Comparison of ENCODE assay signal across 8 mouse cellular contexts in the genomic region with DNA sequence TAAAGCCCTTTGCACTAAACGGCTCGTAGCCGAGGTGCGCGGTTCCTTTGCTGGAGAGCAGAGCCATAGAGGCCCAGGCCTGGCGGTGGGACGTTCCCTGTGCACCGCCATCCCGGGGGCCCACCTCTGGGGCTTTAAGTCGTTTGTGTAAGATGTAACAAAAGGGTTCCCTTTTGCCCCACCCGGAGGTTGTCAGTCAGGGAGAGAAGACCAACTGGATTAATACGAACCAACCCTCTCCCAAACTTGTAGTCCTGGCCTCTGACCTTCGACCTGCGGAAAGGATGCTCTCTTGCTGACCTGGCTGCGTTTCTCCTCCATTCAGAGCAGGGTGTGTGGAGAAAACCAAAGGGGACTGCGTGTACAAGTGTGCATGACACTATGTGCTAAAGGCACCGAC. TPM values are rescaled to one million over a fixed set of nuclear protein-coding genes. Genes with fewer than 3 reads are reported as not detected.
DNase-seq lines count a peak whose midpoint lies in the region; ATAC-seq and TF ChIP-seq lines count a peak whose summit lies in the region.

No protein-coding gene starts in this region.

- peak; percentile 91 for DNase-seq in heart, adult 11 months
- DNase-seq in heart, adult 9 months (ENCODE audit: low spot score in 2 of 2): no peak
- peak; percentile 72 for DNase-seq in forebrain, embryonic 11.5 days (ENCODE audit: low spot score)
- no peak for DNase-seq in urinary bladder, adult 2 months (ENCODE audit: low spot score)
- DNase-seq in testis, postnatal 14 days (ENCODE audit: low spot score): no peak
- no peak for DNase-seq in left cerebral cortex, postnatal 25 days (ENCODE audit: low spot score in 2 of 2)

- H3K79me2 ChIP-seq in C2C12 (ENCODE audit: control insufficient read depth, insufficient read depth): no peaks in the 10 kb centered on the region

- H3K4me3 ChIP-seq in C2C12 (ENCODE audit: insufficient read depth, poor library complexity, severe bottlenecking): peak overlapping the region; percentile 26
- peak overlapping the region; percentile 15 for H3K4me3 ChIP-seq in forebrain, embryonic 11.5 days (ENCODE audit: low read depth, low read length)
- H3K4me3 ChIP-seq in liver, embryonic 12.5 days: peak overlapping the region; percentile 35; the same call in 1 of the 2 replicates

- H3K27ac ChIP-seq in forebrain, embryonic 11.5 days (ENCODE audit: low read depth, low read length): no peak overlapping the region
- no peak overlapping the region for H3K27ac ChIP-seq in liver, embryonic 12.5 days

- no peak overlapping the region; the same call in 1 of the 2 replicates for H3K9ac ChIP-seq in forebrain, embryonic 11.5 days (ENCODE audit: low read length)
- no peak overlapping the region for H3K9ac ChIP-seq in liver, embryonic 12.5 days

- WGBS in forebrain, embryonic 11.5 days: under 1% methylated on average over 17 of the region's 17 CpGs
- 3% methylated on average over 17 of the region's 17 CpGs for WGBS in liver, embryonic 12.5 days (ENCODE audit: insufficient replicate concordance)

- H3K9me3 ChIP-seq in forebrain, embryonic 11.5 days (ENCODE audit: control insufficient read depth, low read length): no peaks in the 10 kb centered on the region
- H3K9me3 ChIP-seq in liver, embryonic 12.5 days (replicated peaks): no peaks in the 10 kb centered on the region

- H3ac ChIP-seq in C2C12 (ENCODE audit: control insufficient read depth, insufficient read length, low read depth): peak overlapping the region; percentile 54

- intact Hi-C loops in left cerebral cortex, postnatal 25 days (cut with DNase I): no loop called here

- no peak for TF ChIP-seq CTCF in C2C12 (IDR thresholded peaks at IDR 0.05; ENCODE audit: control insufficient read depth, insufficient read depth, insufficient read length)

- H3K4me1 ChIP-seq in forebrain, embryonic 11.5 days (replicated peaks; ENCODE audit: control insufficient read depth, insufficient read depth, low read length): peaks cover 30% of the 10 kb centered on the region
- H3K4me1 ChIP-seq in liver, embryonic 12.5 days: peaks cover 40% of the 10 kb centered on the region

- H3K36me3 ChIP-seq in C2C12 (ENCODE audit: control insufficient read depth, insufficient read depth): no peaks in the 10 kb centered on the region
- no peaks in the 10 kb centered on the region for H3K36me3 ChIP-seq in forebrain, embryonic 11.5 days (ENCODE audit: control insufficient read depth, insufficient read depth, low read length)
- H3K36me3 ChIP-seq in liver, embryonic 12.5 days: no peaks in the 10 kb centered on the region

- peaks cover 11% of the 10 kb centered on the region for H3K27me3 ChIP-seq in C2C12 (ENCODE audit: control insufficient read depth, insufficient read depth, insufficient read length)
- peaks cover 57% of the 10 kb centered on the region for H3K27me3 ChIP-seq in forebrain, embryonic 11.5 days (ENCODE audit: control insufficient read depth, insufficient read depth, low read length)
- peaks cover 99% of the 10 kb centered on the region for H3K27me3 ChIP-seq in liver, embryonic 12.5 days (replicated peaks)

- ATAC-seq in forebrain, embryonic 11.5 days (replicated peaks; ENCODE audit: low FRiP score): no peak; the same call in 1 of the 2 replicates
- ATAC-seq in liver, embryonic 12.5 days: no peak

- H3K4me2 ChIP-seq in forebrain, embryonic 11.5 days (ENCODE audit: low read depth, low read length, severe bottlenecking): peak overlapping the region; percentile 37
- H3K4me2 ChIP-seq in liver, embryonic 12.5 days: peak overlapping the region; percentile 52

- no peaks in the 10 kb centered on the region for H3K79me3 ChIP-seq in C2C12 (ENCODE audit: low read depth)

TF ChIP-seq in C2C12, 6 proteins besides CTCF, POLR2A, EP300 and RAD21:
- TF ChIP-seq MYOD1 (IDR thresholded peaks at IDR 0.05; ENCODE audit: control insufficient read depth, insufficient read length, low read depth) (no peak), MAX (IDR thresholded peaks at IDR 0.05) (no peak), CEBPB (IDR thresholded peaks at IDR 0.05; ENCODE audit: low read depth) (no peak), FOSL1 (IDR thresholded peaks at IDR 0.05; ENCODE audit: insufficient read depth, low read length, poor library complexity, severe bottlenecking) (no peak), USF1 (IDR thresholded peaks at IDR 0.05; ENCODE audit: low read depth) (no peak), MYOG (IDR thresholded peaks at IDR 0.05; ENCODE audit: control insufficient read depth, extremely low read depth, insufficient read length) (no peak)
TF ChIP-seq in C2C12: peak in this region for 0.

RNA-seq across cellular contexts. Expression of a gene that starts 5.7 kb away (rescaled TPM):
- polyA plus RNA-seq in C2C12 (2012; fragmentation: generic; extraction: Trizol): 7.8 TPM
- 0.20 and 0.31 TPM in 2 replicates for polyA plus RNA-seq in forebrain, embryonic 11.5 days (2014; fragmentation: Nextera tagmentation; extraction: Ambion mirVana)
- 0.18 and 0.35 TPM in 2 replicates for polyA plus RNA-seq in liver, embryonic 12.5 days (2016; fragmentation: Nextera tagmentation; extraction: Ambion mirVana)
- 24.9 and 25.1 TPM in 2 replicates for polyA plus RNA-seq in urinary bladder, adult 2 months (2012; rRNA removed)
- 1 to 10 TPM; 1.9 to 2.2 TPM for total RNA-seq in left cerebral cortex, postnatal 25 days (2021)

RNA-seq across cellular contexts. Expression of a gene that starts 33.4 kb away (rescaled TPM):
- 29.2 TPM for polyA plus RNA-seq in C2C12 (2012; fragmentation: generic; extraction: Trizol)
- 15.4 and 18.7 TPM in 2 replicates for polyA plus RNA-seq in forebrain, embryonic 11.5 days (2014; fragmentation: Nextera tagmentation; extraction: Ambion mirVana)
- 4.1 TPM in 2 replicates for polyA plus RNA-seq in liver, embryonic 12.5 days (2016; fragmentation: Nextera tagmentation; extraction: Ambion mirVana)
- 46.3 and 51.2 TPM in 2 replicates for polyA plus RNA-seq in urinary bladder, adult 2 months (2012; rRNA removed)
- total RNA-seq in left cerebral cortex, postnatal 25 days (2021): 100 to 1,000 TPM; 107 to 129 TPM

RNA-seq across cellular contexts. Expression of a gene that starts 35.2 kb away (rescaled TPM):
- polyA plus RNA-seq in C2C12 (2012; fragmentation: generic; extraction: Trizol): 0.14 TPM
- polyA plus RNA-seq in forebrain, embryonic 11.5 days (2014; fragmentation: Nextera tagmentation; extraction: Ambion mirVana): 0.61 and 0.63 TPM in 2 replicates
- polyA plus RNA-seq in liver, embryonic 12.5 days (2016; fragmentation: Nextera tagmentation; extraction: Ambion mirVana): not detected in 2 replicates
- polyA plus RNA-seq in urinary bladder, adult 2 months (2012; rRNA removed): 0.99 and 1.1 TPM in 2 replicates
- 1 to 10 TPM; 4.2 to 4.6 TPM for total RNA-seq in left cerebral cortex, postnatal 25 days (2021)

Comparison
In these comparisons a context has a peak if more than half of its experiments do, and no peak if none do; other contexts are left out.
1. DNase-seq: peak in heart, adult 11 months (single experiment) and forebrain, embryonic 11.5 days (single experiment); none in heart, adult 9 months (0 of 2), urinary bladder, adult 2 months (single experiment), testis, postnatal 14 days (single experiment) and left cerebral cortex, postnatal 25 days (0 of 2).
2. Peak in every context shown above with its lines, with median percentiles within 50 percentile points of each other: H3K4me3 ChIP-seq.